Mouse (Mus musculus): Measurements from ENCODE around the gene Ccp110. TPM values are rescaled to one million over a fixed set of nuclear protein-coding genes. Genes with fewer than 3 reads are reported as not detected.

Ccp110 gene
- polyA plus RNA-seq, 1 experiment from 2014 or later = 8.5 TPM

Other genes with a start within 250 kb of the Ccp110 start
- gene Itpripl2, start 220.6 kb upstream of the Ccp110 start, polyA plus RNA-seq (2015; fragmentation: Nextera tagmentation; extraction: Ambion mirVana) = 4.1 and 4.9 TPM in 2 replicates
- gene Coq7, start 179.2 kb upstream of the Ccp110 start, polyA plus RNA-seq (2015; fragmentation: Nextera tagmentation; extraction: Ambion mirVana) = 173 and 177 TPM in 2 replicates
- 1.3 and 1.9 TPM in 2 replicates for gene Tmc7, start 127.8 kb upstream of the Ccp110 start, polyA plus RNA-seq (2015; fragmentation: Nextera tagmentation; extraction: Ambion mirVana)
- gene Tmc5, start 115.3 kb upstream of the Ccp110 start, polyA plus RNA-seq (2015; fragmentation: Nextera tagmentation; extraction: Ambion mirVana) = 0.44 and 0.97 TPM in 2 replicates
- 86.3 and 86.5 TPM in 2 replicates for gene Gde1, start 6.8 kb upstream of the Ccp110 start, polyA plus RNA-seq (2015; fragmentation: Nextera tagmentation; extraction: Ambion mirVana)
- gene Vps35l, start 27.7 kb downstream of the Ccp110 start, polyA plus RNA-seq (2015; fragmentation: Nextera tagmentation; extraction: Ambion mirVana) = 48.8 and 49.4 TPM in 2 replicates
- 1.0 and 1.1 TPM in 2 replicates for gene Iqck, start 143.2 kb downstream of the Ccp110 start, polyA plus RNA-seq (2015; fragmentation: Nextera tagmentation; extraction: Ambion mirVana)
- 41.3 and 42.8 TPM in 2 replicates for gene Knop1, start 143.7 kb downstream of the Ccp110 start, polyA plus RNA-seq (2015; fragmentation: Nextera tagmentation; extraction: Ambion mirVana)

Measured in heart, embryonic 16.5 days (tissue).